Mouse (Mus musculus) thymus, adult 2 months (tissue): ENCODE results near the gene Dnah17.

Source experiments
- CTCF ChIP-seq: fragments of 200-500 bp; IDR thresholded peaks from 2 replicates; pipeline ENCODE4 v1.5.1; 2012; ENCODE audit warnings: mild to moderate bottlenecking, control low read depth, low read length, moderate library complexity, borderline replicate concordance; ENCODE audit not compliant: control insufficient read depth, poor library complexity, insufficient read depth; ENCODE audit errors: extremely low read depth
- POLR2A ChIP-seq: fragments of 200-500 bp; IDR thresholded peaks from 2 replicates; pipeline ENCODE4 v1.6.1; 2012; ENCODE audit warnings: mild to moderate bottlenecking, low read length, control low read depth, moderate library complexity; ENCODE audit not compliant: control insufficient read depth, poor library complexity, insufficient read depth; ENCODE audit errors: extremely low read depth

- TF ChIP-seq POLR2A (no peak), CTCF (no peak)
Observed at GRCm38 (mm10) chr11:118164566-118164965, 34.1 kb upstream of the Dnah17 start.
